Mouse (Mus musculus) G1E-ER4 (cell line): ENCODE measurements around the gene Lim2. TPM values are rescaled to one million over a fixed set of nuclear protein-coding genes. Genes with fewer than 3 reads are reported as not detected.

Source experiments
- GATA1 ChIP-seq: IDR thresholded peaks from one replicate; pipeline ENCODE4 v1.8.0; 2012; ENCODE audit warnings: low read length, inconsistent platforms
- polyA plus RNA-seq: library from polyadenylated mRNA; stranded (reverse); fragments of >175 nt; gene quantifications from 2 replicates; pipeline ENCODE4 v1.2.3, GENCODE M21; 2012

Gene Lim2
- polyA plus RNA-seq, 1 experiment = 0.04 TPM

- TF ChIP-seq GATA1 = no peak
Observed at GRCm38 (mm10) chr7:43440482-43440881, 13.0 kb downstream of the Lim2 start, which contains the start of gene Cldnd2. Gene Cldnd2 (plus strand): TSS chr7:43440782.

GRCm38 (mm10) chr7:43441071-43441470, 13.6 kb downstream of the Lim2 start:
- no peak for TF ChIP-seq GATA1

GRCm38 (mm10) chr7:43442684-43443083, 15.2 kb downstream of the Lim2 start:
- no peak for TF ChIP-seq GATA1

- TF ChIP-seq GATA1 = no peak
Observed at GRCm38 (mm10) chr7:43443126-43443916, 15.9 kb downstream of the Lim2 start.

GRCm38 (mm10) chr7:43443917-43444293, 16.4 kb downstream of the Lim2 start, which contains the start of the genes Etfb and Gm45233:
Gene Etfb (plus strand): TSS chr7:43444083.
Gene Gm45233 (plus strand): TSS chr7:43444128.
- no peak for TF ChIP-seq GATA1

GRCm38 (mm10) chr7:43447801-43448200, 20.3 kb downstream of the Lim2 start:
- no peak for TF ChIP-seq GATA1

- TF ChIP-seq GATA1 = no peak
Observed at GRCm38 (mm10) chr7:43448246-43448645, 20.8 kb downstream of the Lim2 start.

- TF ChIP-seq GATA1 = no peak
Observed at GRCm38 (mm10) chr7:43449811-43450210, 22.3 kb downstream of the Lim2 start.

- TF ChIP-seq GATA1 = no peak
Observed at GRCm38 (mm10) chr7:43451726-43452125, 24.3 kb downstream of the Lim2 start.

- TF ChIP-seq GATA1 = no peak
Observed at GRCm38 (mm10) chr7:43452609-43453008, 25.1 kb downstream of the Lim2 start.

GRCm38 (mm10) chr7:43453599-43454355, 26.3 kb downstream of the Lim2 start:
- no peak for TF ChIP-seq GATA1

GRCm38 (mm10) chr7:43454371-43454770, 26.9 kb downstream of the Lim2 start:
- TF ChIP-seq GATA1 = no peak

- TF ChIP-seq GATA1 = no peak
Observed at GRCm38 (mm10) chr7:43462851-43463250, 35.4 kb downstream of the Lim2 start, which contains the start of gene Vsig10l. Gene Vsig10l (plus strand): TSS chr7:43463151.

GRCm38 (mm10) chr7:43463976-43464375, 36.5 kb downstream of the Lim2 start:
- no peak for TF ChIP-seq GATA1

- no peak for TF ChIP-seq GATA1
Observed at GRCm38 (mm10) chr7:43464864-43465343, 37.4 kb downstream of the Lim2 start.
